Mouse (Mus musculus) hindbrain, embryonic 12.5 days (tissue): ENCODE data around the gene Ttll13. TPM values are rescaled to one million over a fixed set of nuclear protein-coding genes. Genes with fewer than 3 reads are reported as not detected.

Source experiments
- ATAC-seq: fragments of 200-750 bp; cut with Nextera tagmentation; 2 replicates; pipeline ENCODE4 v1.8.0; 2017; ENCODE audit warnings: moderate TSS enrichment; ENCODE audit not compliant: low FRiP score
- H3K27ac ChIP-seq: fragments of 300-500 bp; sonication (generic); 2 replicates; pipeline ENCODE4 v1.5.1; 2016; ENCODE audit warnings: mild to moderate bottlenecking
- H3K27me3 ChIP-seq: fragments of 300-500 bp; sonication (generic); 2 replicates; pipeline ENCODE4 v1.6.1; 2016; ENCODE audit warnings: mild to moderate bottlenecking
- H3K36me3 ChIP-seq: fragments of 300-500 bp; sonication (generic); 2 replicates; pipeline ENCODE4 v1.6.1; 2016; ENCODE audit warnings: mild to moderate bottlenecking
- H3K4me1 ChIP-seq: fragments of 300-500 bp; sonication (generic); 2 replicates; pipeline ENCODE4 v1.6.1; 2016
- H3K4me2 ChIP-seq: fragments of 300-500 bp; sonication (generic); replicated peaks from 2 replicates; pipeline ENCODE4 v1.6.1; 2016; ENCODE audit warnings: mild to moderate bottlenecking
- H3K4me3 ChIP-seq: fragments of 300-500 bp; sonication (generic); 2 replicates; pipeline ENCODE4 v1.5.1; 2016; ENCODE audit warnings: mild to moderate bottlenecking
- H3K9ac ChIP-seq: fragments of 300-500 bp; sonication (generic); 2 replicates; pipeline ENCODE4 v1.6.1; 2016; ENCODE audit warnings: mild to moderate bottlenecking, moderate library complexity
- H3K9me3 ChIP-seq: fragments of 300-500 bp; sonication (generic); replicated peaks from 2 replicates; pipeline ENCODE4 v1.6.1; 2016; ENCODE audit warnings: mild to moderate bottlenecking
- WGBS: fragments of 180-500 bp; shearing (Covaris S2); methylation state at CpG from one replicate; pipeline ENCODE4 v1.1.7; 2016; 5-methylcytosine and 5-hydroxymethylcytosine counted together
- polyA plus RNA-seq: library from polyadenylated mRNA; unstranded; fragments of >200 nt; fragmentation: Nextera tagmentation; extraction: Ambion mirVana; gene quantifications from 2 replicates; pipeline ENCODE4 v1.2.1, GENCODE M21; 2016

The Ttll13 gene
- 2.0 and 2.7 TPM in 2 replicates for polyA plus RNA-seq

DNA sequence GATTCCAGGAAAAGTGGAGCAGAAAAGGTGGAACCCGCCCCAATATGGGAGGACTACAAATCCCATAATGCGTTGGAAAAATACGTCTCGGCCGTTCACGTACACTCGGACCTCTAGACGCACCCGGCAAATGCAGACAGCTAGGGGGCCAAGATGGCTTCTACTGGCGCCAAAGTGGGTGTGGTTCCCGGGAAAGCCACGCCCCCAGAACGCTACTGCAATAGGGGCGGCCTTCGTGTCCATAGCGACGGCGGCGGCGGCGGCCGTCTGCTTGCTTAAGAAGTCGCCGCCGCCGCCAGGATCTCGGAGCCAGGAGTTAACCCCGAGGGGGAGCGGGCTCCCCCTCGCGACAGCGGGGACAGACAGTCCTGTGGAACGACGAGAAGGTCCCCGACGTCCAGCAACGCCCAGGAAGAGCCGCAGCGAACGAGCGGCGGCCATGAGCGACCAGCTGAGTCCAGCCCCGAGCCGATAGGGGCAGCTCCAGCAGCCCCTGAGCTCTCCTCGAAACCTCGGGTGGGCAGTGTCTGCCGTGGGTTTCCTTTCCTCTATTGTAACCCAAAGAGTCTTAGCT is at the start of gene Ttll13:
Gene Ttll13 (plus strand): TSS at position 229 of the 574 bp plus-strand sequence.
- peak within 1 kb of the TSS; percentile 84 for H3K27ac ChIP-seq
- H3K36me3 ChIP-seq = 0 out of 2 replicates have a peak, but pooled peaks cover 2% of the 10 kb centered on the region
- H3K9ac ChIP-seq = peak within 1 kb of the TSS; percentile 59
- no peaks in the 10 kb centered on the region for H3K9me3 ChIP-seq
- peak within 1 kb of the TSS; percentile 55 for H3K4me2 ChIP-seq
- ATAC-seq = peak; percentile 98
- no peaks in the 10 kb centered on the region for H3K4me1 ChIP-seq
- WGBS = under 1% methylated on average over 48 of the region's 48 CpGs
- H3K27me3 ChIP-seq = peaks cover 2% of the 10 kb centered on the region
- H3K4me3 ChIP-seq = peak within 1 kb of the TSS; percentile 45

GRCm38 (mm10) chr7:80197371-80197770 is 48.8 kb upstream of the Ttll13 start:
- H3K36me3 ChIP-seq = no peaks in the 10 kb centered on the region
- H3K9me3 ChIP-seq = no peaks in the 10 kb centered on the region
- no peak for ATAC-seq

GRCm38 (mm10) chr7:80197941-80198778 is 48.0 kb upstream of the Ttll13 start:
- Histone ChIP-seq H3K9ac (peak overlapping the region; percentile 86), H3K36me3 (no peaks in the 10 kb centered on the region), H3K4me2 (peak overlapping the region; percentile 81), H3K4me1 (peaks cover 62% of the 10 kb centered on the region), H3K4me3 (peak overlapping the region; percentile 70), H3K27ac (peak overlapping the region; percentile 98), H3K9me3 (no peaks in the 10 kb centered on the region), H3K27me3 (no peaks in the 10 kb centered on the region)
- WGBS = under 1% methylated on average over 65 of the region's 74 CpGs
- peak; percentile 92 for ATAC-seq

More at GRCm38 (mm10) chr7:80197371-80197770, 48.8 kb upstream of the Ttll13 start:
- peak overlapping the region; percentile 81 for H3K4me2 ChIP-seq
- peaks cover 61% of the 10 kb centered on the region for H3K4me1 ChIP-seq
- 10% methylated on average over 4 of the region's 4 CpGs for WGBS
- H3K27ac ChIP-seq = peak overlapping the region; percentile 98
- peak overlapping the region; percentile 70 for H3K4me3 ChIP-seq
- peak overlapping the region; percentile 86; the same call in 1 of the 2 replicates for H3K9ac ChIP-seq
- H3K27me3 ChIP-seq = no peaks in the 10 kb centered on the region

- 0% methylated on average over 11 of the region's 11 CpGs for WGBS
- peak; percentile 17; the same call in 1 of the 2 replicates for ATAC-seq
- Histone ChIP-seq H3K36me3 (no peaks in the 10 kb centered on the region), H3K9me3 (no peaks in the 10 kb centered on the region), H3K27ac (peak overlapping the region; percentile 98), H3K27me3 (no peaks in the 10 kb centered on the region), H3K4me1 (peaks cover 66% of the 10 kb centered on the region), H3K4me2 (peak overlapping the region; percentile 81), H3K4me3 (peak overlapping the region; percentile 70), H3K9ac (peak overlapping the region; percentile 86)
These were observed 47.3 kb upstream of the Ttll13 start for GRCm38 (mm10) chr7:80198863-80199262.

- peak overlapping the region; percentile 86 for H3K9ac ChIP-seq
- no peaks in the 10 kb centered on the region for H3K9me3 ChIP-seq
- H3K27ac ChIP-seq = peak overlapping the region; percentile 98
- 34% methylated on average over 6 of the region's 6 CpGs for WGBS
- H3K36me3 ChIP-seq = no peaks in the 10 kb centered on the region
- no peak for ATAC-seq
- H3K4me1 ChIP-seq = peaks cover 66% of the 10 kb centered on the region
- no peaks in the 10 kb centered on the region for H3K27me3 ChIP-seq
- peak overlapping the region; percentile 70 for H3K4me3 ChIP-seq
- peak overlapping the region; percentile 81 for H3K4me2 ChIP-seq
These were observed 46.9 kb upstream of the Ttll13 start for GRCm38 (mm10) chr7:80199286-80199685.

DNA sequence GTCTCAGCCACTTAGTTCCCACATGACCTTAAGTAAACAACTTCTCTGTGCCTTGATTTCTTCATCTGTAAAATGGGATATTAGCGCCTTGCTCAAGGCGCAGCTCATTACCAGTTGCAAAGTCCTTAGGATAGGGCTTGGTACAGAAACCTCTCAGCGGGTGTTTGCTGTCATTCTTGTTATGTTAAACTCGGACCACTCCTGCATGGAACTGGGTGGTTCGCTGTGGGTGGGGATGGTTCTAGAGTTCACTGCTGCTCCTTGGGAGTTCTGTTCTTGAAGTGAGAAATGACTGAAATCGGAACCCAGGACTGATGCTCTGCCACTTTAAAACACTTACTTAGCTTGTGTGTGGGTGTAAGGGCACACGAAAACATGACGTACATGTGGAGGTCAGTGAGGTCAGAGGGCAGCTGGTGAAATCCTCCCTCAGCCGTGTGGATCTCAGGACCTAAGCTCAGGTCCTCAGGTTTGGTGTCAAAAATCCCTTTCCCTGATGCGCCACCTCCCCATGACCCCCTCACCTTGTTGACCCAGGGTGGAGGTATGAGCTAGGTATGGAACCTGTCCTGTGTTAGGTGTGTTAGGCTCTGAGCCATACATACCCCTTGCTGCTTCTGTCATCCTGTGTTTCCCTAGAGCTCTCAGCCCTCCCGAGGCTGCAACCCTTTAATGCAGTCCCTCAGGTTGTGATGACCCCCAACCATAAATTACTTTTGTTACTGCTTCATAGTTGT is 46.2 kb upstream of the Ttll13 start:
- 70% methylated on average over 11 of the region's 11 CpGs for WGBS
- H3K9ac ChIP-seq = 0 out of 2 replicates have a peak overlapping the region, but pooled peaks have one; percentile 86
- peak overlapping the region; percentile 81 for H3K4me2 ChIP-seq
- no peak for ATAC-seq
- no peaks in the 10 kb centered on the region for H3K27me3 ChIP-seq
- no peaks in the 10 kb centered on the region for H3K36me3 ChIP-seq
- H3K27ac ChIP-seq = no peak overlapping the region
- H3K9me3 ChIP-seq = no peaks in the 10 kb centered on the region
- peaks cover 70% of the 10 kb centered on the region for H3K4me1 ChIP-seq
- H3K4me3 ChIP-seq = peak overlapping the region; percentile 70

- H3K9me3 ChIP-seq = no peaks in the 10 kb centered on the region
- H3K4me2 ChIP-seq = peak overlapping the region; percentile 81
- WGBS = 85% methylated on average over 6 of the region's 6 CpGs
- ATAC-seq = no peak
- 0 out of 2 replicates have a peak overlapping the region, but pooled peaks have one; percentile 23 for H3K9ac ChIP-seq
- no peaks in the 10 kb centered on the region for H3K27me3 ChIP-seq
- H3K27ac ChIP-seq = no peak overlapping the region
- H3K36me3 ChIP-seq = no peaks in the 10 kb centered on the region
- H3K4me3 ChIP-seq = no peak overlapping the region
- peaks cover 75% of the 10 kb centered on the region for H3K4me1 ChIP-seq
These were observed 45.6 kb upstream of the Ttll13 start for GRCm38 (mm10) chr7:80200588-80200945.

GRCm38 (mm10) chr7:80200963-80201539 is 45.1 kb upstream of the Ttll13 start:
- no peak overlapping the region for H3K9ac ChIP-seq
- H3K4me2 ChIP-seq = peak overlapping the region; percentile 81; the same call in 1 of the 2 replicates
- H3K36me3 ChIP-seq = no peaks in the 10 kb centered on the region
- H3K27me3 ChIP-seq = no peaks in the 10 kb centered on the region
- WGBS = 90% methylated on average over 5 of the region's 5 CpGs
- peaks cover 76% of the 10 kb centered on the region for H3K4me1 ChIP-seq
- H3K9me3 ChIP-seq = no peaks in the 10 kb centered on the region
- no peak for ATAC-seq
- H3K4me3 ChIP-seq = no peak overlapping the region
- H3K27ac ChIP-seq = no peak overlapping the region

DNA sequence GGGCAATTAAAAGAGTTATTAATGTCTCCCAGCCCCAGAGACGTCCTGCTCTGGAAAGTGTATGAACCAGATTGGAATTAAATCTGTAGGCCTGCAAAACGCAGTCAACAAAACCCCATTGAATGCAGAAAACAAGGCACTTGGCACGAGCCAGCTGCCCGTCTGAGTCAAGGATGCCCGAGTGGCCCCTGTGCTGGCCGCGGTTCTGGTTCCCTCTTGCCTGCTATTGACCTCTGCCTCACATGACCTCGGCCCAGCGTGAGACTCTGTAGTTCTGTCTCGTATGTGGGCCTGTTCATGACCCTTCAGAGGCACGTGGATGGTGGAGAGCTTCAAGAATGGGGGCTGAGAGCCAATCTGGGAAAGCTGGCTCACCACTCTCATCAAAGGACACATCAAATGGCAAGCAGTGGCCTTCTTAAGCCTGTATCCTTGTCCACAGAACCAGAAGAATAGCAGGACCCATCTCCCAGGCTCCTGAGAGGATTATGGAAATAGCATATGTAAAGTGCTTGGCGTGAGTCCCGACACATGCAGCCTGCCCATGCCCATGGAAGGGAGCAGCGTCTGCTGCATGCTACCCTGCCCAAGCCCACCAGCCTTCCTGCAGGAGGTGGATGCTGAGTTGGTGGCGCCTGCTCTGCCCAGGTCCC is 44.2 kb upstream of the Ttll13 start:
- Histone ChIP-seq H3K27me3 (no peaks in the 10 kb centered on the region), H3K9me3 (no peaks in the 10 kb centered on the region), H3K4me3 (no peak overlapping the region), H3K36me3 (no peaks in the 10 kb centered on the region), H3K9ac (no peak overlapping the region), H3K4me1 (peaks cover 79% of the 10 kb centered on the region), H3K4me2 (no peak overlapping the region), H3K27ac (no peak overlapping the region; the same call in 1 of the 2 replicates)
- 81% methylated on average over 15 of the region's 15 CpGs for WGBS
- no peak for ATAC-seq

DNA sequence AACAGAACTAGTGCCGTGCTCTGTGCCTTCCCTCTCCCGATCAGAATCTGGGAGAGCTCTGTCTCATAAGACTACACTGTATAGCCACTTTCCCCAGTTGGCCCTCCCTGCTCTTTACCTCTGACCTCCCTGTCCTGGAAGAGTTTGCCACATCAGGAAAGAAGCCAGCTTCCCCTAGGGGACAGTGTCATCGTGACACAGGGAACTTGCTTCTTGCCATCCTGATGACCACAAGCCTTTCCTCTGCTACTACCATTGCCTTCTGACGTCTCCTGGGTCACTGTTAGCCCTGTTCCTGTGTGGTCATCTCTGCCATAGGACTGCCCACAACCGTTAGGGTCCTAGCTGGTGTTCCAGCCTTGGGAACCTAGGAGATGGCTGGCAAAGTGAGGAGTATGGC is 43.2 kb upstream of the Ttll13 start:
- no peaks in the 10 kb centered on the region for H3K27me3 ChIP-seq
- H3K4me2 ChIP-seq = 0 out of 2 replicates have a peak overlapping the region, but pooled peaks have one; percentile 29
- peak overlapping the region; percentile 87 for H3K27ac ChIP-seq
- peaks cover 79% of the 10 kb centered on the region for H3K4me1 ChIP-seq
- peak overlapping the region; percentile 41; the same call in 1 of the 2 replicates for H3K9ac ChIP-seq
- no peak for ATAC-seq
- H3K9me3 ChIP-seq = no peaks in the 10 kb centered on the region
- H3K4me3 ChIP-seq = no peak overlapping the region
- H3K36me3 ChIP-seq = no peaks in the 10 kb centered on the region
- 75% methylated on average over 5 of the region's 5 CpGs for WGBS

- Histone ChIP-seq H3K9me3 (no peaks in the 10 kb centered on the region), H3K27ac (peak overlapping the region; percentile 87), H3K4me1 (peaks cover 85% of the 10 kb centered on the region), H3K27me3 (no peaks in the 10 kb centered on the region), H3K4me2 (peak overlapping the region; percentile 29; the same call in 1 of the 2 replicates), H3K4me3 (no peak overlapping the region), H3K9ac (peak overlapping the region; percentile 41; the same call in 1 of the 2 replicates), H3K36me3 (no peaks in the 10 kb centered on the region)
- ATAC-seq = peak; percentile 48; the same call in 1 of the 2 replicates
- WGBS = 42% methylated on average over 12 of the region's 12 CpGs
These were observed 42.5 kb upstream of the Ttll13 start for GRCm38 (mm10) chr7:80203638-80204096.
